Mouse (Mus musculus) thymus, postnatal 10 days (tissue): ENCODE results near the gene Ppm1m.

Experiments
- DNase-seq, 2 experiments: peaks; one replicate each; pipeline ENCODE4 v3.0.0; 2021; ENCODE audit warnings: low spot score in 2 of 2

Gene Ppm1m

DNA sequence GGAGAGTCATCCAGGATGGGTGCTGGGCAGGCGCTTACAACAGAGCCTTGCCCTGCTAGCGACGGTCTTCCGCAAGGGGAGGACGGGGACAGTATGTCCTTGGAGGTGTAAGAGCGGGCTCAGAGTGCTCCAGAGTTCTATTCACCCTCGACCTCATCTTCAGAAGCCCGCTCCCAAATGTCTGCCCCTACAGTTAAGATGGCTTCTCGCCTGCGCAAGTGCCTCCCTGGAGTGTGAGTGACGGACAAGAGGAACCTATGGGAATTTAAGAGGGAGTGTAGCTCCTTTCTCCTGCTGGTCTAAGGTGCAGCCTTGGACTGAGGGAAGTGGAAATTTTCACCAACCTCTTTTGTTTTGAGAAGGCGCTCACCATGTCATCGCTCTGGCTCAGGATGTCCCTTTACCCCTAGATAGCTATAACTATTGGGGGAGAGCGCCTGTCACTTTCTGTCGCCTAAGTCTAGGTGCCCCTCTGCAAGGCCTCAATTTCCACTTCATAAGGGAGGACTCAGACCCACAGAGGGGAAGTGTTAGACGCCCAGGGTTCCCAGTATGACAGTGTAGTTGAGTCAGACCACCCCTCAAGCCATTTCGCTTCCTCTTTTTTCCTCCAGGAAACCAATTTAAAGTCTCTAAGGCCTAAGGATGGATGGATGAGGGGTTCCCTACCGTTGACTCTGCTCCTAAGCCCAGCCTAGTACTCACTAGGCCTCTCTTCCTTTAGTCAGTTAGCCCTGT, at the start of gene Ppm1m:
Gene Ppm1m (minus strand): TSS at position 212 of the 738 bp plus-strand sequence.
- no peak for DNase-seq

DNA sequence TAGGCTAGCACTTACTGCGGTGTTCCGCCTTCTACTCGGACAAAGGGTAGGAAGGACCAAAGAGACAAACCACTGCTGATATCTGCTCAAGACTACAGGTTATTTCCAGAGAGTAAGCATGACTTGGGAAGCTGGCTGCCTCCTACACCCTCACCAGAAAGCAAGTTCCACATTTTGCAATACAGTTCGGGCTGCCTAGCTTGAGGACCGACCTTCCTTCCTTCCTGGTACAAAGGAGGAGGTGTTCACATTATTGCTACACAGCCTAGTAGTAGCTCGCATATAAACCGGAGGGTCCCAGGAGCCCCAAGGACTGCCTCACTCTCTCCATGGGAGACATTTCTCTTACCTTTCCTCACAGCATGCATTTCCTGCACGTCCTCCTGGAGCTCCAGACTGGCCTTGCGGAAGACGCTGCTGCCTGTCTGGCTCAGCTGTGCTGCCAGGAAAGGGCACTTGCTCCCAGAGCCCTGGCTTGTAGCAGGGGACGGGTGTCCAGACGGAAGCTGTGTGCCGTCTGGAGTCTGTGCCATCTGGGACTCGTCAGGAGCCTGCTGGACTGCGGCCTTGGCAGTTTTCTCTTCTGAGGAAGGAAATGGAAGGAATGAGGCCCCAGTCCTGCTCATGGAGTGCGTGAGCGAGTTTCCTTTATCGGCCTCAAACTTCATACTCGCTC, 43.4 kb upstream of the Ppm1m start:
- no peak for DNase-seq

- DNase-seq = no peak
Measured at GRCm38 (mm10) chr9:106241541-106242164, 42.1 kb upstream of the Ppm1m start.

DNA sequence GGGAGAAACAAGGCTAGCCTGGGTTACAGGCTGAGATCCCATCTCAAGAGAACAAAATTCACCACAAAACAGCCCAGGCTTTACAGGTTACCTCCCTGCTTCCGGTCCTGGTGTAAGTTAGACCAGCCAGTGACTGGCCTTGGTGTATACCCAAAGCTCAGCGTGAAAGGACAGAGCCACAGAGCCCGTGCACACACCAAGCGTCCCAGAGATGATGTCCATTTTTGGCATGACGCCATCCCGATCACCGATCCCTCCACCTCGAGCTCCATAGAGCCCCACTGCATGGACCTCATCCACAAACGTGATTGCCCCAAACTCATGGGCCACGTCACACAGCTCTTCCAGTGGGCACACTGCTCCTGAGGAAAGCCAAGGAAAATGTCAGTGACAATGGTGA, 38.3 kb upstream of the Ppm1m start:
- DNase-seq = no peak

GRCm38 (mm10) chr9:106237401-106237800, 37.9 kb upstream of the Ppm1m start:
- DNase-seq = no peak

GRCm38 (mm10) chr9:106236818-106237211, 37.3 kb upstream of the Ppm1m start:
- DNase-seq = no peak

DNA sequence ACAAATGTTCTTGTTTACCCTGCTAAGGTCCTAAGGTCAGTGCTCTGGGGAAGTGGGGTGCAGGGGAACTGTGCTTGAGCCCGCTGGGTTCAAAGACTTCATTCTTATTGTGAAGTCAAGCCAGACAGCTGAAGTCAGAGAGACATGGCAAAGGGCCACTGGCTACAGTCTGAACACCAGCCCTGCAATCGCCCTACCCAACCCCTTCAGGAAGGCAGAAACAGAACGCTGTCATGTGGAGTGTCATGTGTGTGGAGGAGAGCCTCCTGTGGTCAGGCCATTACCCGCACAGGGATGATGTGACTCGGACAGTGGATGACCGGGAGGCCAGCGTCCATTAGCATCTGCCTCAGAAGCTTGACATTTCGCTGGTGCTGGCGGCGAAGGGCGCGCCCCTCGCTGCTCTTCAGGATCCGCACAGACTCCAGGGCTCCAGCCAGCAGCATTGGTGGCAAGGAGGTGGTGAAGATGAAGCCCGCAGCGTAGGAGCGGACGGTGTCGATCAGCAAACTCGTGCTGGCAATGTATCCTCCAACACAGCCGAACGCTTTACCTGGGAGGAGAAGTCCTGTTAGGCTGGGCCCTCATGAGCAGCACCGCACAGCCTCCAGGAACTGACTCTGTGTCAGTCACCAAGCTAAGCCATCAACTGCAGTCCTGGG, 36.7 kb upstream of the Ppm1m start:
- DNase-seq = no peak

- DNase-seq = no peak
Measured at GRCm38 (mm10) chr9:106235194-106235830, 35.8 kb upstream of the Ppm1m start.

GRCm38 (mm10) chr9:106233953-106234352, 34.4 kb upstream of the Ppm1m start:
- no peak for DNase-seq

DNA sequence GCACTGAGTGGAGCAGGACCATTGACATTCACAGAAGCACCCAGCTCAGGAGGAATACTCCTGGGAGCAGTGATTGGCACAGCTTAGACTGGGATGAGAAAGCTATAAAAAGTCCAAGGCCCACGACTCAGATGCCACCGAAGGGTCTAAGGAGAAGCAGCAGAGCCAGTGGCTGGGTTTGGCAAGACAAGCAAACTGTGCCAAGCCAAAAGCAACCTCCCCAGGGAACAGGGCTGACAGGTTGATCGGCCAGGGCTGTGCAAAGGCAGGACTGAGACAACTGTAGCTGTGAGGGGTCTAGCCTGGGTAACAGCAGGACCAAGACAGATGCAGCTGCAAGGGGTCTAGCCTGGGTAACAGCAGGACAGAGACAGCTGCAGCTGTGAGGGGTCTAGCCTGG, 33.4 kb upstream of the Ppm1m start:
- no peak for DNase-seq

- no peak for DNase-seq
Measured at GRCm38 (mm10) chr9:106231816-106232215, 32.3 kb upstream of the Ppm1m start.

- no peak for DNase-seq
Measured at GRCm38 (mm10) chr9:106231220-106231619, 31.7 kb upstream of the Ppm1m start.

DNA sequence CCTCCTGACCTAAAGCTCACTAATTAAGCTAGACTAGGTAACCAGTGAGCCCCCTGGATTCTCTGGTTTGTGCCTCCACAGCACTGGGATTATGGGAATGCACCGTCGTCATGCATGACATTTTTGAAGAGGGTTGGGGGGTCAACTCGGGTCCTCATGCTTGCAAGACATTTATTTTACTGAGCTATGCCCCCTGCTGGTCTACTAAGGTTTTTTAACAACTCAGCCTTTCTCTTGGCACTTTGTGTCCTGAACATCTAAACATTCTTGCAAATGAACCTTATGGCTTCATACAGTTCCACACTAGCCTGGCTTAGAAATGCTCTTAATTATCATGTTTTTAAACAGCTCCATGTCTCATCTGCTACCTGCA, 31.2 kb upstream of the Ppm1m start:
- DNase-seq = no peak

- DNase-seq = no peak
Measured at GRCm38 (mm10) chr9:106230051-106230733, 30.6 kb upstream of the Ppm1m start.

GRCm38 (mm10) chr9:106227790-106228429, 28.4 kb upstream of the Ppm1m start:
- DNase-seq = no peak

- no peak for DNase-seq
Measured at GRCm38 (mm10) chr9:106226151-106226682, 26.7 kb upstream of the Ppm1m start.

DNA sequence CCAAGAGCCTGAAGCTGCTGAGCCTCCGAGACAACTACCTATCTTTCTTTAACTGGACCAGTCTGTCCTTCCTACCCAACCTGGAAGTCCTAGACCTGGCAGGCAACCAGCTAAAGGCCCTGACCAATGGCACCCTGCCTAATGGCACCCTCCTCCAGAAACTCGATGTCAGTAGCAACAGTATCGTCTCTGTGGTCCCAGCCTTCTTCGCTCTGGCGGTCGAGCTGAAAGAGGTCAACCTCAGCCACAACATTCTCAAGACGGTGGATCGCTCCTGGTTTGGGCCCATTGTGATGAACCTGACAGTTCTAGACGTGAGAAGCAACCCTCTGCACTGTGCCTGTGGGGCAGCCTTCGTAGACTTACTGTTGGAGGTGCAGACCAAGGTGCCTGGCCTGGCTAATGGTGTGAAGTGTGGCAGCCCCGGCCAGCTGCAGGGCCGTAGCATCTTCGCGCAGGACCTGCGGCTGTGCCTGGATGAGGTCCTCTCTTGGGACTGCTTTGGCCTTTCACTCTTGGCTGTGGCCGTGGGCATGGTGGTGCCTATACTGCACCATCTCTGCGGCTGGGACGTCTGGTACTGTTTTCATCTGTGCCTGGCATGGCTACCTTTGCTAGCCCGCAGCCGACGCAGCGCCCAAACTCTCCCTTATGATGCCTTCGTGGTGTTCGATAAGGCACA, 26.1 kb upstream of the Ppm1m start:
- DNase-seq = no peak

GRCm38 (mm10) chr9:106222994-106223393, 23.4 kb upstream of the Ppm1m start:
- DNase-seq = no peak

- no peak for DNase-seq
Measured at GRCm38 (mm10) chr9:106222261-106222851, 22.8 kb upstream of the Ppm1m start, which contains the start of gene Tlr9. Tlr9 (plus strand) TSS chr9:106222598.
